Mouse (Mus musculus): ENCODE results near the gene Neurod6.

DNA sequence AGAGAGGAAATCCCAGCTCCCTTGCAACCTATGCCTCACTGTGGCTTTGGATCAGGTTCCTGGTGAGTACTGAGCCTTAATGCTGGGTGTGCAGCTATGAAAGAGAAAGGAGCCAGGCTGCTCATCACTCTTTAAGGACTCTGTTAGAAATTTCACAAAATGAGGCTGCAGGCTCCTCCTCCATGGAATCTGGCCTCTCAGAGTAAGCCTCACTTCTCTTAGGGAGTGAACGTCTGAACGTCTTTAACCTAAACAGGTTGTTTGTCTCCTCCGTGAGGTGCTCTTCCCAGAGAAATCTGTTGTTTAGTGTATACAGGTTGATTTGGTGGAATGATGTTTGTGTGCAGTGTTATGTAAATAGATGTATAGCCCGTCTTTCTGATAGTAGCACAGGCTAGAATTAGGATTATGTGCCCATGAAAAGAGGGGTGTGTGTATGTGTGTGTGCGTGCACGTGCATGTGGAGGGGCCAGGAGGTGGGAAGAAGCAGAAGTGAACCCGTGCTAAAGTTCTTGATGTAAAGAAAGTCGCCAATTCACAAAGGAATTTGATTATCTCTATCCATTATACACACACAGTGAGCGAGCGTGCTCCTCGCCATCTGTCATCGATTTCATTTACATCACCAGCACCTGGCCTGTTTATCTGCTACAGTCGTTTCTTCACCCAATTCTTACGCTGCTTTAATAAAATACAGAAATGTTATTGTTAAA is 34.8 kb downstream of the Neurod6 start:
- no peak for TF ChIP-seq CTCF (IDR thresholded peaks at IDR 0.05; ENCODE audit: low read depth, low read length)
- TF ChIP-seq POLR2A (IDR thresholded peaks at IDR 0.05; ENCODE audit: extremely low read depth, insufficient read depth, low read length): no peak
